Mouse (Mus musculus): ENCODE measurements at regions not wholly inside any gene's neighbourhood (a gene's known extent, or its start where the extent isn't known, plus 50 kb on each side); places are given as distances from the start of the nearest gene placed in this dataset.

- Histone ChIP-seq H3K9me3 (ENCODE audit: control insufficient read depth, low read depth, low read length) (no peaks in the 10 kb centered on the region), H3K27me3 (ENCODE audit: control insufficient read depth, insufficient read depth, low read length) (no peaks in the 10 kb centered on the region), H3K4me3 (ENCODE audit: low read depth, low read length) (no peak overlapping the region), H3K27ac (ENCODE audit: low read length) (no peak overlapping the region), H3K9ac (replicated peaks; ENCODE audit: low read depth, low read length) (no peak overlapping the region), H3K4me2 (replicated peaks; ENCODE audit: low read depth, low read length) (no peak overlapping the region), H3K36me3 (ENCODE audit: control insufficient read depth, insufficient read depth, low read length) (no peaks in the 10 kb centered on the region), H3K4me1 (ENCODE audit: control insufficient read depth, insufficient read depth, low read length) (no peaks in the 10 kb centered on the region)
- ATAC-seq (ENCODE audit: insufficient number of reproducible peaks, insufficient read depth, low FRiP score, low read depth), result no peak
- 70% methylated on average over 5 of the region's 5 CpGs for whole genome bisulfite sequencing
Measured at GRCm38 (mm10) chr14:98891252-98891947, 102.7 kb downstream of the Rpl36a-ps1 start.

- H3K4me2 ChIP-seq (replicated peaks; ENCODE audit: low read depth, low read length), result no peak overlapping the region
- 77% methylated on average over 2 of the region's 2 CpGs for WGBS
- no peak for ATAC-seq (ENCODE audit: insufficient number of reproducible peaks, insufficient read depth, low FRiP score, low read depth)
Measured at GRCm38 (mm10) chr14:98887588-98887987, 106.5 kb downstream of the Rpl36a-ps1 start.

GRCm38 (mm10) chr14:98886982-98887381 lies 107.1 kb downstream of the Rpl36a-ps1 start:
- Histone ChIP-seq H3K9ac (replicated peaks; ENCODE audit: low read depth, low read length) (no peak overlapping the region), H3K4me2 (replicated peaks; ENCODE audit: low read depth, low read length) (no peak overlapping the region)

More at GRCm38 (mm10) chr14:98887588-98887987, 106.5 kb downstream of the Rpl36a-ps1 start:
- H3K9me3 ChIP-seq (ENCODE audit: control insufficient read depth, low read depth, low read length), result no peaks in the 10 kb centered on the region
- no peak overlapping the region for H3K9ac ChIP-seq (replicated peaks; ENCODE audit: low read depth, low read length)
- H3K36me3 ChIP-seq (ENCODE audit: control insufficient read depth, insufficient read depth, low read length), result no peaks in the 10 kb centered on the region
- no peaks in the 10 kb centered on the region for H3K4me1 ChIP-seq (ENCODE audit: control insufficient read depth, insufficient read depth, low read length)
- H3K27me3 ChIP-seq (ENCODE audit: control insufficient read depth, insufficient read depth, low read length), result no peaks in the 10 kb centered on the region
- H3K27ac ChIP-seq (ENCODE audit: low read length), result no peak overlapping the region
- H3K4me3 ChIP-seq (ENCODE audit: low read depth, low read length), result no peak overlapping the region

GRCm38 (mm10) chr14:98882586-98882985 lies 111.5 kb downstream of the Rpl36a-ps1 start:
- peaks cover 3% of the 10 kb centered on the region; the same call in 1 of the 2 replicates for H3K9me3 ChIP-seq (ENCODE audit: control insufficient read depth, low read depth, low read length)
- no peaks in the 10 kb centered on the region for H3K4me1 ChIP-seq (ENCODE audit: control insufficient read depth, insufficient read depth, low read length)
- no peak overlapping the region for H3K27ac ChIP-seq (ENCODE audit: low read length)
- no peak overlapping the region for H3K4me3 ChIP-seq (ENCODE audit: low read depth, low read length)
- H3K36me3 ChIP-seq (ENCODE audit: control insufficient read depth, insufficient read depth, low read length), result no peaks in the 10 kb centered on the region
- ATAC-seq (ENCODE audit: insufficient number of reproducible peaks, insufficient read depth, low FRiP score, low read depth), result no peak
- H3K4me2 ChIP-seq (replicated peaks; ENCODE audit: low read depth, low read length), result no peak overlapping the region
- no peaks in the 10 kb centered on the region for H3K27me3 ChIP-seq (ENCODE audit: control insufficient read depth, insufficient read depth, low read length)
- 78% methylated on average over 10 of the region's 10 CpGs for WGBS
- H3K9ac ChIP-seq (replicated peaks; ENCODE audit: low read depth, low read length), result no peak overlapping the region

More at GRCm38 (mm10) chr14:98886982-98887381, 107.1 kb downstream of the Rpl36a-ps1 start:
- Histone ChIP-seq H3K4me3 (ENCODE audit: low read depth, low read length) (no peak overlapping the region), H3K36me3 (ENCODE audit: control insufficient read depth, insufficient read depth, low read length) (no peaks in the 10 kb centered on the region), H3K27ac (ENCODE audit: low read length) (no peak overlapping the region), H3K4me1 (ENCODE audit: control insufficient read depth, insufficient read depth, low read length) (no peaks in the 10 kb centered on the region), H3K9me3 (ENCODE audit: control insufficient read depth, low read depth, low read length) (no peaks in the 10 kb centered on the region), H3K27me3 (ENCODE audit: control insufficient read depth, insufficient read depth, low read length) (no peaks in the 10 kb centered on the region)
- WGBS, result 0% methylated on average over 1 of the region's 1 CpGs
- no peak for ATAC-seq (ENCODE audit: insufficient number of reproducible peaks, insufficient read depth, low FRiP score, low read depth)

- H3K27ac ChIP-seq (ENCODE audit: low read length), result no peak overlapping the region
- no peaks in the 10 kb centered on the region for H3K36me3 ChIP-seq (ENCODE audit: control insufficient read depth, insufficient read depth, low read length)
- no peak overlapping the region for H3K9ac ChIP-seq (replicated peaks; ENCODE audit: low read depth, low read length)
- no peaks in the 10 kb centered on the region for H3K27me3 ChIP-seq (ENCODE audit: control insufficient read depth, insufficient read depth, low read length)
- no peaks in the 10 kb centered on the region for H3K4me1 ChIP-seq (ENCODE audit: control insufficient read depth, insufficient read depth, low read length)
- peaks cover 3% of the 10 kb centered on the region; the same call in 1 of the 2 replicates for H3K9me3 ChIP-seq (ENCODE audit: control insufficient read depth, low read depth, low read length)
- ATAC-seq (ENCODE audit: insufficient number of reproducible peaks, insufficient read depth, low FRiP score, low read depth), result no peak
- H3K4me3 ChIP-seq (ENCODE audit: low read depth, low read length), result no peak overlapping the region
- no peak overlapping the region for H3K4me2 ChIP-seq (replicated peaks; ENCODE audit: low read depth, low read length)
- 81% methylated on average over 3 of the region's 3 CpGs for WGBS
Measured at GRCm38 (mm10) chr14:98877956-98878355, 116.2 kb downstream of the Rpl36a-ps1 start.

GRCm38 (mm10) chr14:98873446-98873845 lies 120.7 kb downstream of the Rpl36a-ps1 start:
- ATAC-seq (ENCODE audit: insufficient number of reproducible peaks, insufficient read depth, low FRiP score, low read depth), result no peak
- Histone ChIP-seq H3K4me2 (replicated peaks; ENCODE audit: low read depth, low read length) (no peak overlapping the region), H3K9ac (replicated peaks; ENCODE audit: low read depth, low read length) (no peak overlapping the region), H3K9me3 (ENCODE audit: control insufficient read depth, low read depth, low read length) (no peaks in the 10 kb centered on the region), H3K36me3 (ENCODE audit: control insufficient read depth, insufficient read depth, low read length) (no peaks in the 10 kb centered on the region), H3K27me3 (ENCODE audit: control insufficient read depth, insufficient read depth, low read length) (no peaks in the 10 kb centered on the region), H3K4me3 (ENCODE audit: low read depth, low read length) (no peak overlapping the region), H3K4me1 (ENCODE audit: control insufficient read depth, insufficient read depth, low read length) (no peaks in the 10 kb centered on the region), H3K27ac (ENCODE audit: low read length) (no peak overlapping the region)
- WGBS, result 56% methylated on average over 9 of the region's 9 CpGs

- no peaks in the 10 kb centered on the region for H3K9me3 ChIP-seq (ENCODE audit: control insufficient read depth, low read depth, low read length)
- H3K27ac ChIP-seq (ENCODE audit: low read length), result no peak overlapping the region
- peak; percentile 28; the same call in 1 of the 2 replicates for ATAC-seq (ENCODE audit: insufficient number of reproducible peaks, insufficient read depth, low FRiP score, low read depth)
- no peaks in the 10 kb centered on the region for H3K4me1 ChIP-seq (ENCODE audit: control insufficient read depth, insufficient read depth, low read length)
- no peaks in the 10 kb centered on the region for H3K36me3 ChIP-seq (ENCODE audit: control insufficient read depth, insufficient read depth, low read length)
- H3K27me3 ChIP-seq (ENCODE audit: control insufficient read depth, insufficient read depth, low read length), result no peaks in the 10 kb centered on the region
- no peak overlapping the region for H3K9ac ChIP-seq (replicated peaks; ENCODE audit: low read depth, low read length)
- no peak overlapping the region for H3K4me2 ChIP-seq (replicated peaks; ENCODE audit: low read depth, low read length)
- H3K4me3 ChIP-seq (ENCODE audit: low read depth, low read length), result no peak overlapping the region
- WGBS, result 75% methylated on average over 6 of the region's 6 CpGs
Measured at GRCm38 (mm10) chr14:98869888-98870287, 124.2 kb downstream of the Rpl36a-ps1 start.

- no peak overlapping the region for H3K27ac ChIP-seq (ENCODE audit: low read length)
- H3K36me3 ChIP-seq (ENCODE audit: control insufficient read depth, insufficient read depth, low read length), result no peaks in the 10 kb centered on the region
- no peaks in the 10 kb centered on the region for H3K9me3 ChIP-seq (ENCODE audit: control insufficient read depth, low read depth, low read length)
- H3K4me1 ChIP-seq (ENCODE audit: control insufficient read depth, insufficient read depth, low read length), result 0 out of 2 replicates have a peak, but pooled peaks cover 3% of the 10 kb centered on the region
- no peak for ATAC-seq (ENCODE audit: insufficient number of reproducible peaks, insufficient read depth, low FRiP score, low read depth)
- no peak overlapping the region for H3K4me3 ChIP-seq (ENCODE audit: low read depth, low read length)
- no peaks in the 10 kb centered on the region for H3K27me3 ChIP-seq (ENCODE audit: control insufficient read depth, insufficient read depth, low read length)
- H3K4me2 ChIP-seq (replicated peaks; ENCODE audit: low read depth, low read length), result no peak overlapping the region
- H3K9ac ChIP-seq (replicated peaks; ENCODE audit: low read depth, low read length), result no peak overlapping the region
Measured at GRCm38 (mm10) chr14:98866880-98867279, 127.2 kb downstream of the Rpl36a-ps1 start.

- H3K9me3 ChIP-seq (ENCODE audit: control insufficient read depth, low read depth, low read length), result no peaks in the 10 kb centered on the region
- no peaks in the 10 kb centered on the region for H3K36me3 ChIP-seq (ENCODE audit: control insufficient read depth, insufficient read depth, low read length)
- no peak for ATAC-seq (ENCODE audit: insufficient number of reproducible peaks, insufficient read depth, low FRiP score, low read depth)
- 66% methylated on average over 6 of the region's 6 CpGs for WGBS
- no peaks in the 10 kb centered on the region for H3K27me3 ChIP-seq (ENCODE audit: control insufficient read depth, insufficient read depth, low read length)
- no peak overlapping the region for H3K9ac ChIP-seq (replicated peaks; ENCODE audit: low read depth, low read length)
- no peak overlapping the region for H3K27ac ChIP-seq (ENCODE audit: low read length)
- no peak overlapping the region for H3K4me2 ChIP-seq (replicated peaks; ENCODE audit: low read depth, low read length)
- 0 out of 2 replicates have a peak, but pooled peaks cover 3% of the 10 kb centered on the region for H3K4me1 ChIP-seq (ENCODE audit: control insufficient read depth, insufficient read depth, low read length)
- H3K4me3 ChIP-seq (ENCODE audit: low read depth, low read length), result no peak overlapping the region
Measured at GRCm38 (mm10) chr14:98864001-98864400, 130.1 kb downstream of the Rpl36a-ps1 start.

All from stomach, embryonic 14.5 days (tissue).